Comparison of ENCODE assay signal across 9 mouse cellular contexts in the genomic region with DNA sequence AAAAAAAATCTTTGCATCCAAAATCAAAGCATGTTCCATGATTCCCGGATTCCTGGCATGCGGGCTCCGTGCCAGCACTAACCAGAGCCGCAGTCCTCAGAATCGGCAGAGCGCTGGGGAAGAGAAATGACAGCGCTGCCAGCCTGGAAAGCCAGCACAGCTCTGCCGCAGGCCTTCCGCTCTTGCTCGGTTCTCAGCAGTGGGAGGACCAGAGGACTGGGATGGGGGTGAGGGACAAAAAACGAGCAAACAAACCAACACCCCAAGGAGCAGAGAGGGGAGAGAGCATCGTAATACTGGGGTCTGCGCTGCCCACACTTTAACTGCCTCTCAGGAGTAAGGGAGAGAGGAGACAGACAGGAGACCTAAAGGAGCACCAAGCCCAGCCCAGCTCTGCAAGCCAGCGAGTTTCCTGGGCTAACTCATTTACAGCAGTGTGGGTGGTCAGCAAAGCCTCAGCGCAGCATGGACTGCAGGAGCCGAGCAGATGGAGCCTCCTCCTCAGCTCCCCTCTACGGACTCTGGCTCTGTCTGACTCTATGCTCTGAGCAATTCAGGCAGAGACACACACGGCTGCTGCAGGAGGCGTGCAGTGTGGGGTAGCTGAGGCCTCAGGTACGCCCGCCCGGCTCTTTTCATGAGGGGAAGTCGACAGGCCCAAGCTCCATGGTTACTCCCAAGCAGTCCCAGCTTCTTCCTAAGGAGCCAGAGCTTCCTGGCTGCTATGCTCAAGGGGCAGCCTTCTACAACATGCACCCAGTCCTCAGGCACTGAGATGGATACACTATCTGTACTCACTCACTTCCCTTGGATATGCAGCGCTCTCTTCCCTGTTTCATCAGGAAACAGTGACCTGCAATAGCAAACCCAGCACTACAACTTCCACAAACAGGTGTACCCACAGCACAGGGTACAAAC. TPM values are rescaled to one million over a fixed set of nuclear protein-coding genes. Genes with fewer than 3 reads are reported as not detected.
A peak's percentile ranks its signal among the peaks of the same experiment; 100 is the strongest.
DNase-seq lines count a peak whose midpoint lies in the region; ATAC-seq and TF ChIP-seq lines count a peak whose summit lies in the region.
"Had no signal": no experiment of that assay in that cellular context is flagged by ENCODE, and none has a peak within 500 bp of the region (broad histone marks: within the 10 kb centered on the region; RNA-seq: fewer than 3 reads in every experiment).

No protein-coding gene starts in this region.

- no peak for TF ChIP-seq CTCF in testis, adult 2 months (IDR thresholded peaks at IDR 0.05; ENCODE audit: control insufficient read depth, insufficient read depth, insufficient replicate concordance, low read depth, low read length)

- H3K9me3 ChIP-seq in embryonic facial prominence, embryonic 12.5 days: no peaks in the 10 kb centered on the region
- H3K9me3 ChIP-seq in hindbrain, embryonic 10.5 days: no peaks in the 10 kb centered on the region
- H3K9me3 ChIP-seq in midbrain, embryonic 11.5 days (ENCODE audit: control insufficient read depth, low read length): no peaks in the 10 kb centered on the region

- WGBS in embryonic facial prominence, embryonic 12.5 days: 19% methylated on average over 24 of the region's 24 CpGs
- WGBS in hindbrain, embryonic 10.5 days: 32% methylated on average over 24 of the region's 24 CpGs
- WGBS in midbrain, embryonic 11.5 days: 35% methylated on average over 24 of the region's 24 CpGs

- H3K36me3 ChIP-seq in embryonic facial prominence, embryonic 12.5 days: no peaks in the 10 kb centered on the region
- H3K36me3 ChIP-seq in hindbrain, embryonic 10.5 days: no peaks in the 10 kb centered on the region
- H3K36me3 ChIP-seq in midbrain, embryonic 11.5 days (ENCODE audit: control insufficient read depth, insufficient read depth, low read length): no peaks in the 10 kb centered on the region
- H3K36me3 ChIP-seq in testis, adult 2 months (ENCODE audit: control insufficient read depth, insufficient read depth, low read length): no peaks in the 10 kb centered on the region

- H3K4me3 ChIP-seq in embryonic facial prominence, embryonic 12.5 days: 0 out of 2 replicates have a peak overlapping the region, but pooled peaks have one; percentile 8
- peak overlapping the region; percentile 28 for H3K4me3 ChIP-seq in hindbrain, embryonic 10.5 days
- no peak overlapping the region for H3K4me3 ChIP-seq in midbrain, embryonic 11.5 days (ENCODE audit: low read depth, low read length)
- peak overlapping the region; percentile 12; the same call in 1 of the 2 replicates for H3K4me3 ChIP-seq in testis, adult 2 months (ENCODE audit: control insufficient read depth, low read depth, low read length)

- TF ChIP-seq POLR2A in testis, adult 2 months (IDR thresholded peaks at IDR 0.05; ENCODE audit: control insufficient read depth, low read depth, low read length): no peak

- DNase-seq in ovary, postnatal 10 days (ENCODE audit: low spot score): peak; percentile 15
- DNase-seq in ovary, postnatal 14 days (ENCODE audit: low spot score): no peak
- DNase-seq in hindbrain, embryonic 10.5 days (ENCODE audit: low spot score): peak; percentile 53
- DNase-seq in layer of hippocampus, postnatal 14 days (ENCODE audit: low spot score in 2 of 2): peak; percentile 58 to 61
- DNase-seq in midbrain, embryonic 11.5 days (ENCODE audit: low spot score, missing footprints): peak; percentile 93

- H3K27ac ChIP-seq in embryonic facial prominence, embryonic 12.5 days: peak overlapping the region; percentile 86
- H3K27ac ChIP-seq in hindbrain, embryonic 10.5 days: peak overlapping the region; percentile 72
- no peak overlapping the region; the same call in 1 of the 2 replicates for H3K27ac ChIP-seq in midbrain, embryonic 11.5 days (ENCODE audit: low read depth, low read length)
- no peak overlapping the region for H3K27ac ChIP-seq in testis, adult 2 months (ENCODE audit: control insufficient read depth, insufficient read depth, low read depth, low read length)
- H3K27ac ChIP-seq: macrophage had no signal

- H3K4me2 ChIP-seq in embryonic facial prominence, embryonic 12.5 days (replicated peaks): peak overlapping the region; percentile 46
- peak overlapping the region; percentile 9; the same call in 1 of the 2 replicates for H3K4me2 ChIP-seq in midbrain, embryonic 11.5 days

- peak; percentile 82 for ATAC-seq in embryonic facial prominence, embryonic 12.5 days (ENCODE audit: insufficient number of reproducible peaks, insufficient read depth, low FRiP score, low TSS enrichment)
- ATAC-seq in midbrain, embryonic 11.5 days (ENCODE audit: low FRiP score): peak; percentile 82
- no peak for ATAC-seq in monocyte, adult 5-6 weeks (replicated peaks; ENCODE audit: insufficient number of reproducible peaks, low FRiP score, low TSS enrichment, poor library complexity, severe bottlenecking)

- no peaks in the 10 kb centered on the region for H3K27me3 ChIP-seq in embryonic facial prominence, embryonic 12.5 days
- H3K27me3 ChIP-seq in hindbrain, embryonic 10.5 days (ENCODE audit: insufficient read depth, poor library complexity, severe bottlenecking): no peaks in the 10 kb centered on the region
- no peaks in the 10 kb centered on the region for H3K27me3 ChIP-seq in midbrain, embryonic 11.5 days (ENCODE audit: control insufficient read depth, insufficient read depth, low read length)
- H3K27me3 ChIP-seq in testis, adult 2 months (ENCODE audit: control insufficient read depth, insufficient read depth, low read length): no peaks in the 10 kb centered on the region

- H3K4me1 ChIP-seq in embryonic facial prominence, embryonic 12.5 days: peaks cover 46% of the 10 kb centered on the region
- H3K4me1 ChIP-seq in hindbrain, embryonic 10.5 days (replicated peaks): peaks cover 23% of the 10 kb centered on the region
- H3K4me1 ChIP-seq in midbrain, embryonic 11.5 days (ENCODE audit: control insufficient read depth, insufficient read depth, low read length): peaks cover 13% of the 10 kb centered on the region
- H3K4me1 ChIP-seq in testis, adult 2 months (ENCODE audit: control insufficient read depth, insufficient read depth, low read length): peaks cover 4% of the 10 kb centered on the region; the same call in 1 of the 2 replicates

- H3K9ac ChIP-seq in embryonic facial prominence, embryonic 12.5 days: peak overlapping the region; percentile 39
- H3K9ac ChIP-seq in midbrain, embryonic 11.5 days (ENCODE audit: low read length): peak overlapping the region; percentile 36

RNA-seq across cellular contexts. Expression of a gene that starts 18.1 kb away (rescaled TPM):
- polyA plus RNA-seq in embryonic facial prominence, embryonic 12.5 days (2016; fragmentation: Nextera tagmentation; extraction: Ambion mirVana): 34.7 and 37.0 TPM in 2 replicates
- polyA plus RNA-seq in hindbrain, embryonic 10.5 days (2016; fragmentation: Nextera tagmentation; extraction: Ambion mirVana): 16.0 and 18.1 TPM in 2 replicates
- 10 to 100 TPM; 83.3 to 85.6 TPM for total RNA-seq in layer of hippocampus, postnatal 14 days (2021)
- 28.2 and 29.9 TPM in 2 replicates for polyA plus RNA-seq in midbrain, embryonic 11.5 days (2014; fragmentation: Nextera tagmentation; extraction: Ambion mirVana)
- polyA plus RNA-seq in testis, adult 2 months (2012; rRNA removed): 12.9 and 14.4 TPM in 2 replicates
- total RNA-seq in monocyte, adult 5-6 weeks (2017): 26.7 to 39.3 TPM (median 27.8 TPM) in 3 replicates

Comparison
In these comparisons a context has a peak if more than half of its experiments do, and no peak if none do; other contexts are left out.
1. H3K27ac ChIP-seq: peak in embryonic facial prominence, embryonic 12.5 days (single experiment) and hindbrain, embryonic 10.5 days (single experiment); none in midbrain, embryonic 11.5 days (single experiment) and testis, adult 2 months (single experiment).